Mouse (Mus musculus) MN1 (cell line): ENCODE measurements around the gene Olfr926.
"Not testable (repeated sequence)": the region's sequence is repeated elsewhere in the genome, so short reads cannot be mapped to it uniquely, and the experiment has no call there.

Experiments used
- DNase-seq: peaks from one replicate; pipeline ENCODE4 v3.0.0-alpha.2; 2016; ENCODE audit warnings: low spot score

The Olfr926 gene

DNA sequence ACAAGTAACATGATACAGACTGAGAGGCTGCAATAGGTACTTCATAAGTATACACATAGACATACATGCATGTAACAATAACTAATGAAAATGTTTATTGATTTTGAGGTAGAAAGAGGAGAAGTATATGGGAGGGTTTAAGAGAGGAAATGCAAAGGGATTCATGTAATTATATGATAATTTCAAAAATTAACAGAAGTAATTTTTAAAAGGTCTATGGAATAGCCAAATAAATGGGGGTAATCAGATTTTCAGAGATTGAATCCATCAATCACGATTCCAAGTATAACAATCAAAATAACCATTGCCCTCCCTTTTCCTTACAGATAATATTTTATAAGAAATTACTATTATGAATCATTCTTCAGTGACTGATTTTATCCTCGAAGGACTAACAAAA lies at the start of gene Olfr926:
Gene Olfr926 (plus strand): TSS at position 301 of the 400 bp plus-strand sequence.
- no peak for DNase-seq

DNA sequence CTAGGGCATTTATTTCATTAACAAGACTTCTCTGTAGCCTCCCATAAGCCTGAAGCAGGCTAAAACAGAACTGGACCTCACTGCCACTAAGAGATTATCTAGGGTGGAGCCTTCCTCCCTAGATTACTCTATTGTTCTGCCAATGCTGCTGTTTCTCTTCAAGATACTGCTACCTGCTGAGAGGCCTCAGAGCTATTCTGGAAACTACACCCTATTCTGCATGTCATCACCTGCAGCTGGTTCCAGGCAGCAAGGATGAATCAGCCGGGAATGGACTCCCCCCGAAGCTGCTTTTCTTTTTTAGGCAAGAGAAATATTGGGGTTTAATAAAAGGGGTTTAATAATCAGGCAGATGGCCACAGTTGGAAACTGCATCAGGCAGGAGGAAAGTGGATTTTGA lies 43.9 kb upstream of the Olfr926 start:
- DNase-seq, result no peak

DNA sequence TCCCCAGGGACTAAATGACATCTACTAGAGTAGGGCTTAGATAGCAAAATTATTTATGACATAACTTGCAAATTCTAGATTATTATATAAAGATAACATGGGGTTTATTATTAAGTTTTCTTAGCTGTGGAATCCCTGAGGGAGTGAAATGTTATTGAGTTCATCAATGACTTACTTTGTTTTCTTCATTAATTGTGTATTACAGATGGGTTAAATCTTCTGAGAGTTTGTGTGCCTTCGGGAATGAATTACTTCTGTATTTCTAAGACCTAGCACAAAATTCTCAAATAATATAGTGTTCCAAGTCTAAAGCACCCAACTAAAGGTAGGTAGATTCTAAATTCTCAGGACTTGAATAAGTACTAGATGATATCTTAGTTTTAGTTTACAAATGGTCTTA lies 32.8 kb upstream of the Olfr926 start, which contains the start of gene Olfr924:
Gene Olfr924 (plus strand): TSS at position 301 of the 400 bp plus-strand sequence.
- DNase-seq, result no peak

DNA sequence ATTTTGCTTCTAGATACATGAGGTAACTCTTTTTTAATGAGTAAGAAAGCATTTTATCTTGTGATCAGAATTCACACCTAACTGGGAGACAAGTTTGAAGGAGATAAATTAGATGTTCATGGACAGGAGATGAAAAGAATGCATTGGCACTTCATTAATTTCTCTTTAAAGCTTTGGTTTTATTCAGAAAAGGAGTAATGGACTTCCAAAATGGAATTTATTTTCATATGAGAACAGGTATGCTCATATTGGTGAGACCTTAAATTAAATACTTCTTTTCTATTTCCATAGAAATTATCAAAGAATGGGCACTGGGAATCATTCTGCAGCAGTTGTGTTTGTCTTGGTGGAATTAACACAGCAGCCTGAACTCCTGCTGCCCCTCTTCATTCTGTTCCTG lies 22.2 kb upstream of the Olfr926 start, which contains the start of gene Olfr26:
Gene Olfr26 (plus strand): TSS at position 301 of the 400 bp plus-strand sequence.
- DNase-seq, result no peak

DNA sequence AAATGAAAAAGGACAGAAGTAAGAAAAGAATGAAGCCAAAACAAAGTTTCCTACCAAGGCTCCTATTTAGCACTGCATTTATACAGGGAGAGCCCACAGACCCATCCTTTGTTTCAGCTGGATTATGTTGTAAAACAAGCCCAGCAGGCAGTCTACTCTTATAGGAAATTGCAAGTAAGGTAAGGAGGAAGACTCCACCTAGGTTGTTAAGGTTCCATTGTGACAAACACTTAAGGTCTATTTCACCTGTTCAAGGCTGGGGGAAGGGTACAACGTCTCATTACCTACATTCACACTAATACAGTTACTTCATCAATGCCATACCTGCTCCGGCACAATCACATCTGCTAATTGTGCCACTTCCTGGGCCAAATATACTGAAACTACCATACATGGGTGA lies 2.0 kb upstream of the Olfr926 start:
- DNase-seq, result not testable (repeated sequence)
